Mouse (Mus musculus): ENCODE measurements at regions not wholly inside any gene's neighbourhood (a gene's known extent, or its start where the extent isn't known, plus 50 kb on each side); places are given as distances from the start of the nearest gene placed in this dataset.

DNA sequence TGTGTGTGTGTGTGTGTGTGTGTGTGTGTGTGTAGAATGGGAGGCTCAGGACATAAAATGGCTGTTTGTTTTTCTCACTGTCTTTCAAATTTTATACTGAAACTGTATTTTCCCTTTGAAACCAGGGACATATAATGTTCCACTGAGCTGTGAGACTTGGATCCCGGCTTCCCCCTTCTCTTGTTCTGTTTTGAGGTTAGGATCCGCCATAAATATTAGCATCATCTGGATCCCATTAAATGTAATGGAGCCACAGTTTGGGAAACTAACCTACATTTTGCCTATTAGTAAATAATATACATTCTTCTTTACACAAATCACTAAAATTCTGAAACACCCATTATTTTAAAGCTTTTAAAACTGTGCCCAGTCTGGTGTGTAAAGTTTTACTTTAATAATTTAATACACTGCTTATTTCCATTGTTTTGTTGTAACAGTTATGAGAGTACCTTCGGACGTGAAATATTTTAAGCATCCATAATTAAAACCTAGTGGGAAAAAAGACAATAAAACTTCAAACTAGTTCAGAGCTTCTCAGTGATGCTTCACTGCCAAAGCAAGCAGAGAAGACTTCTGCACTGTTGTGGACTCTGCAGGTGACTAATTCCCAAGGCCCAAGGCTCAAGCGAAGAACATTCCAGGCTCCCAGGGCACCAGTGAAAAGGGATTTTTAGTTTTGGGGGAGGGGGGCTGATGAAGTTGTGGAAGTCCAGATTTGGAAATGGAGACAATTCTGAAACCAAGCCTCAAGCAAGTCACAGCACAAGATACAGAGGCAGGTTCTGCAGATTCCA, 684.9 kb downstream of the Fat4 start:
- TF ChIP-seq POLR2A (IDR thresholded peaks at IDR 0.05; ENCODE audit: insufficient read length, low read depth) = no peak
- no peak for TF ChIP-seq USF1 (IDR thresholded peaks at IDR 0.05; ENCODE audit: low read depth)
- no peak for TF ChIP-seq POLR2AphosphoS2 (IDR thresholded peaks at IDR 0.05; ENCODE audit: insufficient read length, low read depth)
- no peak for TF ChIP-seq MYOD1 (IDR thresholded peaks at IDR 0.05; ENCODE audit: control insufficient read depth in 1 of 3, insufficient read length in 2 of 3, low read depth in 2 of 3)
- no peak for TF ChIP-seq TCF12 (IDR thresholded peaks at IDR 0.05; ENCODE audit: insufficient read depth, poor library complexity, severe bottlenecking)

All from myocyte (in vitro differentiated cells).